Mouse (Mus musculus) B cell, adult 2 months (primary cell): ENCODE data around the gene Myo7a.

Experiments
- DNase-seq, 2 experiments: peaks; one replicate each; pipeline ENCODE4 v3.0.0; 2022

Myo7a gene

DNA sequence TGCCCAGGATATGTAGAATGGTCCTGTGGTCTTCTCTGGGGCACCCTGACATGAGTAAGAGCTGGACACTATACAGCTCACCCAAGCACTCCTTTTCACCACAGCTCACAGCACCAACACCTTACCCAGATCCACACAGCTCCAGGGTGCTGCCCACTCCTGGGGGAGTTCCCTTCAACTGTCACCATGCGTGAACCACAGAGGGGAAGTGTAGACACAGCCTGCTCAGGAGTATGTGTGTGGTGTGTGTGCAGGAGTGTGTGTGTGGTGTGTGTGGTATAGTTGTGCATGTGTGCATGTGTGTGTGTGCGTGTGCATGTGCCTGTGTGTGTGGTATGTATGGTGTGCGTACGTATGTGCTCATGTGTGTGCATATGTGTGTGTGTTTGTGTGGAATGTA is 23.5 kb downstream of the Myo7a start:
- DNase-seq, result no peak

DNA sequence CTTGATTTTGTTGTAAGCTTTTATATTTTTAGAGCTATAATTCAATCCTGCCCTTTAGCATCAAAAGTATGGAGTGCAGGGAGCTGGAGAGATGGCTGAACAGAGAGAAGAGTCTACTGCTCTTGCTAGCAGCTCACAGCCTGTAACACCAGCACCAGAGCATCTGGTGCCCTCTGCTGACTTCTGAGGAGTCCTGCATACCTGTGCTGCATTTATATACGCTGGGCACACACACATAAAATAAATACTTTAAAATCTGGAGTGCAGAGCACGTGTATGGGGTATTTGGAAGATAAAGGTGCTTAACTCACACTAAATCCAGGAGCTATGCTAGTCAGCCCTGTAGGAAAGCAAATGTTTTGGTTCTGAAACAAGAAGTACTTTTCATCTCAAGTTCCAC is 33.0 kb downstream of the Myo7a start:
- DNase-seq, result no peak

DNA sequence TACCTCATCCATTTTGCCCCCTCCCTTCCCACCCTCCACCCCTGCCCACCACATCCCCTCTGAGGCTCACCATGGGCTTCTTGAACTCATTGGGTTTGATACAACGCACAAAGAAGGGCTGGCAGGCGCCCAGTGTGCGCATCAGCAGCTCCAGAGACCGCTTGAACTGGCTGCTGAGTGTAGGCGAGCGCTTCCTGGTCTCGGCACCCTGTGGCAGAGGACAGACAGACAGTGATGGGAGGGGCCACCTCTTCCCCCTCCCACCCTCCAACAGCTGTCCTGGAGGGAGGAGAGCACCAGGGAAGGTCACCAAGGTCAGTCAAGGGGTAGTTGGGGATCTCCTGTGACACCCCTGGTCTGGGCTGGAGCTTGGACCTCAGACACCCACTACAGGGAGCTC is 34.0 kb downstream of the Myo7a start:
- DNase-seq, result peak; percentile 21 to 31

DNA sequence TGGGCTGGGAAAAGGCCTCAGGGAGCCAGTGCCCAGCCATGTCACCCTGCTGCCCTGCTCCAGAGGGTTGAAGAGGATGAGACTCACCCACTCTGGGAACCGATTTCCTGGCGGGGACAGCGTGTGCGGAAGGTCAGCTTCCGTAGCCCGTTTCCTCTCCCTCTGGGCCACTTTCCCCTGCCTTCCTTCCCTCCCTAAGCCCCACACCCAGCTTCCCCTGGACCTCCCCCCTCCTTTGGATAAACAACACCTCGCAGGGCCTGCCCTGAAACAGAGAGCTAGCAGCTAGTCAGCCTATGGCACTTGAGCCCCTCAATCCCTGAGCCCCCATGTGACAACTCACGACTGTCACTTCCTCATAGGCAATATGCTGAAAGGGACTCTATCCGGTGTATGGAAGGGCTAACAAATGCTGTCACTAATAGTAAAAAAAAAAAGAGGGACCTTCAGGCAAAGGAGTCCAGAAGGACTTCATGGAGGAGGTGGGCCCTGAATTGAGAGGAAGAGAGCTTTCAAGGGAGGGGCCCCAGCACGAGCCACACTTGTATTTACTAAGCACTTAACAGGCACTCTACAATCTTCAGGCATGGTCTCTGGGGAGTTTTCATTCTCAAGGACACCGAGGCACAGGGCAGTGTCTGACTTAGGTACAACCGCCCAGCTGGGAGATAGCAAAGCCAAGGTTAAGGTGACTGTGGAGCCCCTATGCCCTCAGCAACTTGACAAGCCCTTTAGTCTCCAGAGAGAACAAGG is 34.6 kb downstream of the Myo7a start:
- DNase-seq, result peak; percentile 28 to 41

DNA sequence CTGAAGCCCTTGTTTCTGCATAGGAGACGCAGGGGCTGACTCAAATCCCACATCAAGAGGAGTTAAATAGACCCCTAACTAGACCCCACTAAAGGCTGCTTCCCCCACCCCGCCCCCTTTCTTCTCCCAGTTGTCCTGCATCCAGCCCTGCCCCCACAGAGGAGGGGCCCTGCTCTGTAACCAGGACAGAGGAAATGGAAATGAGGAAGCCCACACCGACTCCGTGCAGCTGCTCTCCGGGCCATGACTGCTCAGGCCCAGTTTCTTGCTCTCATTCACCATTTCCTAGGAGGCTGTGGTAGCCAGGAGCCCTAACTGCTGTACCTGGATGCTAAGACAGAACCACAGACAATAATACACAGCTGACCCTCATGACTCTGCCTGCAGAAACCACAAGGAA is 36.9 kb downstream of the Myo7a start:
- no peak for DNase-seq

DNA sequence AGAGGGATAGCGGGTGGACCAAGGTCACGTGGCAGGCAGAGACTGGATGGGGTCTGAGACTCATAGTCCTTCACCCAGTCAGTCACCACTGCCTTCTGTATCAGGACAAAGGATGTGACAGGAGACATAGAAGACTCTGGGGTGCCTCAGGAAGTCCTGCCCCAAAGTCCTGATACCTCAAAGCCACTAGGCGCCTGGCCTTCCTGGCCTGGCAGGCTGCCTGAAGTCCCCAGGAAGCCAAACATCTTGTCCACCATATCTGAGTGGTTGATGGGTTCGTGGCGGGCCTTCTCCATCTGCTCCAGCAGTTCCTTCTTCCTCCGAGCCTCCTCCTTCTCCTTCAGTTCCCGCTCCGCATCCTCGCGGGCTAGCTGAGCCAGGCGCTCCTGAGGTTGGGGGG is 41.9 kb downstream of the Myo7a start:
- DNase-seq, result no peak

DNA sequence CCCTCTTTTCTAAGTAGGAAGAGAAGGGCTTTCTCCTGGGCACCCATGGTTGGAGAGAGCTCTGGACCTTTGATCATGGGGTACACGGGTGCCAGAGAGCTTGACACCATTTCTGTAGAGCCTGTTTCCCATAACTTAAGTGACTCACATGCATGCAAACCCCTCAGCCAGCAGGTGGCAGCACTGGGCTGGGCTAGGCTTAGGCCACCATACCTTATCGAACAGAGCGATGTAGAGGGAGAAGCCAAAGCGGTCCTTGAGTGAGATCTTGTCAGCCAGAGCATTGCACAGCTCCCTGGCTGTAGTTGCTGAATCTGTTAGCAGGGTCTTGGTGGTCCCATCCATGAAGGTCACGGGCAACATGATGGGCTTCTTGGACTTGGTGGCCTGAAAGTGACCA is 47.7 kb downstream of the Myo7a start:
- DNase-seq, result peak; percentile 89 to 90

DNA sequence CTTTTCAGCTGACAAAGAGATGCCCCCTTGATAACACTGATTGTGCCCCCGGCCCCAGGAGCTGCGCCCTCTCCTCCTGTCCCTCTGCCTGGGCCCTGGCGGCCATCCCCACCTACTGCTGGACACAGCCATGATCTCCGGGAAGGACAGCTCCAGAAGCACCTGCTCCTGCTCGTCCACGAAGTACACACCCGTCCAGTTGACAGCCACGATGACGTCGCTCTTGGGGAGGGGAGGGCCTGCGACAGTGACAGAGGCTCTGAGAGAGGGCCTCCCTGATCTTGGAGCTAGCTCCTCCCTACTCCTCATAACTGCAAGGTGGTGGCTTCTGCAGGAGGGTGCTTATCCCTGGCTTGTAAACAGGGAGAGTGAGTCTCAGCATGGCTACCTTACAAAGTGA is 53.1 kb downstream of the Myo7a start:
- no peak for DNase-seq

DNA sequence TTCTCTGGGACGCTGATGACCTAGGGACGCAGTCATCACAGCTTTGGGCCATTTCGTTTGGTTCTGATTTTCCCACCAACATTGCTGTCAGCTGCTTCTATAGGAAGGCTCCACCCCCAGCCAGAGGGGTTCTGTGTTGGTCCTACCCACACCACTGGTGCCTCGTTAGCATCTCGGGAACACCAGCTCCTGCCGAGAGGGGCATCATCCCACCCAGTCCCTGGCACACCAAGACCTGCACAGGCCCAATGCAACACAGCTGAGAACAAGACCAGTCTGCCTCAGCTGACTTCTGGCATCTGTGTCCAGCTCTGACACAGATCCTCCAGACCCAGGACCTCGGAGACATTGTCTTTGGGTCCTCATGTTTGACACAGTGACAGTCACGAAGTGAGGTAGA is 64.4 kb downstream of the Myo7a start:
- no peak for DNase-seq

DNA sequence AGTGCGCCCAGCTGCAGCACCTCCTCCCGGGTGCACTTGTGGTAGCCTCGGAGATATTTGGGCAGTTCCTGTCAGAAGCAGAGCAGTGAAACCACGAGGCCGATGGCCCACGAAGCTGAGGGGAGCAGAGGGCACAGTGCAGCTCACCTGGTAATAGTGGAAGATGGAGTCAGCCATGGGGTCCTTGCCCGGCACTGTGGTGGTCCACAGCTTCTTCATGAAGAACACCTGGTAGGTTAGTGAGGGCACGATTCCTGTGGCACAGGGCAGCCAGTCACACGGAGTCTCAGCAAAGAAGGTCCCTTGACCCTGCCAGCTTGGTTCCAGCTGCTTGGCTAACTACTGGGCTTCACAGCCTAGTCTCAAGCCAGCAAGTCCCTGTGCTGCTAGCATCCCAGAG is 64.9 kb downstream of the Myo7a start:
- DNase-seq, result no peak

DNA sequence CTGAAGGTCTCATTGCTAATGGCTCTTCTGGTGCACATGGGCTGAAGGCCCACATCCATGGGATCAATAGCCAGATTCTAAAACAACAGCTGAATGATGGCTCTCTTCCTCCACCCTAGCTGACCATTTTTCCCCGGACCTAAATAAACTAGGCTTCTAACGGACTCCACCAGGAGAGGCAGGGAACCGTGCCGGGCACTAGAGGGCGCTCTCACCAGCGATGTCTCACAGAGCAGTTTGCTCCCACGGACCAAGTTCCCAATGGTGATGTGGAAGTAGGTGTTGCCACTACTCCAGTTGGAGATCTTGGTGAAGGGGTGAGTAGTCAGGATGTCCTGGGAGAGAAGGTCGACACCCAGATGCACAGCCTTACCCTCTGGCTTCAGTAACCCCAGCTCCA is 67.3 kb downstream of the Myo7a start:
- DNase-seq, result peak; percentile 62 to 66

DNA sequence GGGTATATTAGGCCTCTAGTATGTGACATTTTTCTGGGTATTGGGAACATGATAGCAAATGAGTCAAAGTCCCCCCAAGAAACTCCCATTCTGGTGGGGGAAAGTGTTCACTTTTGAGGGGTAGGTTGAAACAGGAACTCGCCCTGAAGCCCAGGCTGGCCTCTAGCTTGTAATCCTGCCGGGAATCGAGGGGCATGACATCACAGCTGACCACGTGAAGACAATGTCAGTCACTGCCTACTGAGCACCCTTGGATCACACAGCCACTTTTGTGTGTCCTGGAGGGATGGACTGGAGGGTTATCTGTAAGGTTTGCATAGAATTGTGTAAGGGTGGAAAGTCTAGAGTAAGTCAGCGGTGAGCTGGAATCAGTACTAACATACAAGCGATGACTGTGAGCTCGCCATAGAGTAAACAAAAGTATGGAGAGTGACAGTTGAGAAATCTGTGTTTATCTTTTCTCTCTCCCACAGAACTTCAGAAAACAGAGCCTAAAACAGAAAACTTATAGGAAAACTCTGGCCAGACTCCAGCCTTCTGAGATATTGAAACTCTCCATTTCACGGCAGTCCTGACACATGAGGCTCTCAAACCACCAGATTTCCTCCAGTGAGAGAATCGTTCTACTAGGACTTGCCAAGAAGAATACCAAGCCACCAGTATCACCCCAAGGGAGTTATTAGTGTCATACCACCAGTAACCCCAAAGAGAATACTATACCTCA is 71.1 kb downstream of the Myo7a start:
- DNase-seq, result no peak

DNA sequence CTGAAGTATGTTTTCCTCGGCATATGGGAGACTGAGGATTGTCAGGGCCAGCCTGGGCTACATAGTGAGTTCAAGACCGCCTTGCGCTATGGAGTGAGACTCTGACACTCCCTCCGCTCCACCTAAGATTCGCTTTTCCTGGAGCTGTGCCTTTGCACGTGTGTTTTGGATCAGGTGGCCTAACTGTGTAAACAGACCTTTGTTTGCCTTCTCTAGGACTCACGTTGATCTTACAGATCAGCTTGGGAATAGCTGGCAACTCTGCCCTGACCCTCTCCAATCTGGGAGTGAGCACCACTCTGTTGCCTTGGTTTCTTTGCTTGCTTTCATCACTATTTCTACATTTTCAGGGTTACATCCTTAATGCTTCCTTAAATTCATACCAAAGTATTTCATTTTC is 116.7 kb downstream of the Myo7a start:
- no peak for DNase-seq
